Mouse (Mus musculus): ENCODE data around the gene Cyp3a13.

GRCm38 (mm10) chr5:137962945-137963344 is 41.5 kb upstream of the Cyp3a13 start, which contains the start of gene Gjc3:
- TF ChIP-seq CTCF (IDR thresholded peaks at IDR 0.05; ENCODE audit: low read depth, low read length): no peak
- TF ChIP-seq TAL1 (conservative IDR thresholded peaks at IDR 0.05; ENCODE audit: low read depth, low read length): no peak
